Mouse (Mus musculus) gastrocnemius, postnatal 36 days (tissue): ENCODE results near the gene Bglap. TPM values are rescaled to one million over a fixed set of nuclear protein-coding genes. Genes with fewer than 3 reads are reported as not detected.

Source experiments
- DNase-seq, 2 experiments: peaks; one replicate each; pipeline ENCODE4 v3.0.0; 2022
- intact Hi-C: fragments of 180-260 bp; cut with DNase I; formaldehyde crosslinking; loops from one replicate; pipeline ENCODE4 v1.15.1; 2025
- total RNA-seq, 2 experiments: library from RNA; stranded (reverse); gene quantifications; 2 replicates each; pipeline ENCODE4 v1.2.3; 2021

The Bglap gene
- total RNA-seq, 2 experiments from 2014 or later = not detected

DNA sequence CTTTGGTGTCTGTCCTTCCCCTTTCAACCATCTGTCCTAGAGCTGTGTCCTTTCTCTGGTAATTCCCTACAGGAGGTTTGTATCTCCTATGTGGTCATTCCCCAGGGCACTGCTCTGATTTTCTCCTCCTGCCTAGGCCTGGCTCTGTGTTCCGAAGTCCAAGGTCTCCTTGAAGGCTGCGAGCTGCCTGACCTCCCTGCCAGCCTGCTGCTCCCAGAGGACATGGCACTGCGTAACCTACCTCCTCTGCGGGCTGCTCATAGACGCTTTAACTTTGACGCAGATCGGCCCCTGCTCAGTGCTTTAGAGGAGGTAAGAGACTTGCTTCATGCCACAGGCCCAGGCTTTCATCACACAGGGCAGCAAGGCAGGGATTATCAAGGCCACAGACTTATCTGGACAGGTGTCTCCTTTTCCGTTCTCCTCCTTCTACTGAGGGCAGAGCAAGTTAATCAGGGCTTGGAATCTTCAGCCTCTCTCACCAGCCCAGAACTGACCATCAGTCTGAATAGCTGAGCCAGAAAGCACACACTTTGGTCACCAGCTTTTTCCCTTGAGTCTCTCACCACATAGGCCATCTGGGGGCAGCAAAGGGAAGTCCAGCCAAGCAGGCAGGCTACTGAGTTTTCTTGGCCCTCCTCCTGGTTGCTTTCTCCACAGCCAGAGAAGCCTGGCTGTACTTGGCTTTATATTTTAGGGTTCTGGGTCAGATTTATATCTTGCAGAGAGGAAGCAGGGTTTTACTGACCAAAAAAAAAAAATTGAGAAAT, 29.7 kb downstream of the Bglap start:
- intact Hi-C loops = no loop called here

DNA sequence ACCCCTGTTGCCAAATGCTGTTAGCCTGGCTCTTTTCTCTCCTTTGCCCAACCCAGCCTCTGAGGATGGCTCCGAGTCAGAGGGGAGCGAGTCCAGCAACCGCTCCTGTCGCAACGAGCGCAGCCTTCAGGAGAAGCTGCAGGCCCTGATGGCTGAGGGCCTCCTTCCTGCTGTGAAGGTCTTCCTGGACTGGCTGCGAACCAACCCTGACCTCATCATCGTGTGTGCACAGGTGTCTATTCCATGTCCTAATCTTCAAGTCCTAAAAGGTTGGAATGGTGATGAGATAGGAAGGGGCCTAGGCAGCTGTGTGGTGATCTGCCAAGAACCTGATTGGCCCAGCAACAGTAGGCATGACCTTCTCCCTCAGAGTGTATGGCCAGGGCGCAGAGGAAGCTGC, 31.4 kb downstream of the Bglap start:
- intact Hi-C loops = no loop called here
- no peak for DNase-seq

More for the DNA sequence above, 29.7 kb downstream of the Bglap start:
- no peak for DNase-seq

DNA sequence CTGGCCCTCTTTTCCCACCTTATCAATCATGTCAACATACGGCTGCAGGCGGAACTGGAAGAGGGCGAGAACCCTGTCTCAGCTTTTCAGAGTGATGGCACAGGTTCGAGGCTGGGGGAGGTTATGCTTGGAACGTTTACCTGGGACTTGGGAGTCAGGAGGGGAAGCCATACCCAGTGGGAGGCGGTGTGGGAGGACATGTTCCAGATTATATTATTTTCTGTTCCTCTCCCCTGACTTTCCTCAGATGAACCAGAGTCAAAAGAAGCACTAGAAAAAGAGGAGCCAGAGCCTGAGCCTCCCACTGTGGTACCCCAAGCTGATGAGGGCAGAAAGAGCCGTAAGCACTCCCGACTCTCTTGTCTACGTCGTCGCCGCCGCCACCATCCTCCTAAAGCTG, 33.5 kb downstream of the Bglap start:
- intact Hi-C loops = no loop called here
- DNase-seq = no peak

DNA sequence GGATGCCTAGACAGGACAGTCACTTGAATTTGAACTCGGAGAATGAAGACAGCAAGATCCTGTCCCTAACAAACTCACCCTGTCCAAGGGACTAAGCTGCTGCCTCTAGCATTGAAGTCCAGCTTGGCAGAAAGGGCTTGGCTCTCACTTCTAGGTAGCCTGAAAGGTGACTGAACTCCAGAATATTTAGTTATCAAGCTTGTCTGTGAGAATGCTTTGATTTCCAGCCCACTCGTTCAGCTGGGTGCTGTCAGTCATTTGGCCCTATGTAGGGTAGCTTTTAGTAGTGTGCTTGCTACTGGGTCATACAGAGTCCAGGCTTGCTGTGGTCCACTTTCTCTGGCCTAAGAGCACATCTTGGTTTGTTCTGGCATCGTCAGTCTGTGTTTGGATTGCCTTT, 45.3 kb downstream of the Bglap start:
- DNase-seq = no peak
- intact Hi-C loops = no loop called here

DNA sequence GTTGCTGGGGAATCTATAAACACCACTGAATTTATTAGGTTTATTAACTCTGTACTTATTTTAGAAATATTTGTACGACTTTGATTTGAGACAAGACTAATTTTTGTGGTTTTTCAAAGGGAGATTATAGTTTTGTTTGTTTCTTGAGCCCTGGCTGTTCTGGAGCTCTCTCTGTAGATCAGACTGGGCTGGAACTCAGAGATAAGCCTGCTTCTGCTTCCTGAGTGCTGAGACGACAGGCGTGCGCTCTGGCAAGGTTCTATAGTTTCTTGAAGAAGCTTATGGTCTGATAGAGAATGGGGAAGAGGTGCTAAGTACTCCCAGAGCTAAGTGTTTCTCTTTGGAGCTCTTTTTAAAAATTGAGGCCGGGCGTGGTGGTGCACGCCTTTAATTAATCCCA, 45.9 kb downstream of the Bglap start:
- intact Hi-C loops = no loop called here
- no peak for DNase-seq

DNA sequence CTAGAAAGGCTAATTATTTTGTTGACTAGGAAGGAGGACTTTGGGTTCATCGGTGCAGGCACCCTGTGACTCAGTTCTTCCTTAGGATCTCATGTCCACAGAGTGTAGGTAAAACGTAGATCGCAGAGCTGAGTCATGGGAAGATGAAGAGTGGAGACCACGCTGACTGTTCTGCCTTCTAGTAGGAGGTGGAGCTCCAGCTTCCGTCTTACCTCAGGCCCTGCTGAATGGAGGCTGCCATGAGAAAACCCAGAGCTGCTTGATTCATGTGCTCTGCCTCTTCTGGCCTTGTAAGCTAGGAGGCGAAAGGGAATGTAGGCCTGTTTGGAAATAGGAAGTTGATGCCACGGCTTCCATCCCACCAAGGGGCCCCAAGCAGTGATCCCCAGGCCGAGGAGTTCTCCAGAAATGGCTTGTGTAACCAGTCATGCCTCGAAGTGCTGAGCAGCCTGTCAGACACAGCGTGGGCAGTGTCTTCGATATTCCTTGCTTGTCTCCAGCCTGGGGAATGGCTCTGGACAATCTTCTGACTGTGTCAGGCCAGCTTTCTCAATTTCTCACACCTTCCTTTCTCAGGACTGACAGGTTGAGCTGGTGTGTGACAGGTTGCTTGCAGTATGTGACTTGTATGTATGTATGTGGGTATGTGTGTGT, 46.8 kb downstream of the Bglap start:
- intact Hi-C loops = no loop called here

DNA sequence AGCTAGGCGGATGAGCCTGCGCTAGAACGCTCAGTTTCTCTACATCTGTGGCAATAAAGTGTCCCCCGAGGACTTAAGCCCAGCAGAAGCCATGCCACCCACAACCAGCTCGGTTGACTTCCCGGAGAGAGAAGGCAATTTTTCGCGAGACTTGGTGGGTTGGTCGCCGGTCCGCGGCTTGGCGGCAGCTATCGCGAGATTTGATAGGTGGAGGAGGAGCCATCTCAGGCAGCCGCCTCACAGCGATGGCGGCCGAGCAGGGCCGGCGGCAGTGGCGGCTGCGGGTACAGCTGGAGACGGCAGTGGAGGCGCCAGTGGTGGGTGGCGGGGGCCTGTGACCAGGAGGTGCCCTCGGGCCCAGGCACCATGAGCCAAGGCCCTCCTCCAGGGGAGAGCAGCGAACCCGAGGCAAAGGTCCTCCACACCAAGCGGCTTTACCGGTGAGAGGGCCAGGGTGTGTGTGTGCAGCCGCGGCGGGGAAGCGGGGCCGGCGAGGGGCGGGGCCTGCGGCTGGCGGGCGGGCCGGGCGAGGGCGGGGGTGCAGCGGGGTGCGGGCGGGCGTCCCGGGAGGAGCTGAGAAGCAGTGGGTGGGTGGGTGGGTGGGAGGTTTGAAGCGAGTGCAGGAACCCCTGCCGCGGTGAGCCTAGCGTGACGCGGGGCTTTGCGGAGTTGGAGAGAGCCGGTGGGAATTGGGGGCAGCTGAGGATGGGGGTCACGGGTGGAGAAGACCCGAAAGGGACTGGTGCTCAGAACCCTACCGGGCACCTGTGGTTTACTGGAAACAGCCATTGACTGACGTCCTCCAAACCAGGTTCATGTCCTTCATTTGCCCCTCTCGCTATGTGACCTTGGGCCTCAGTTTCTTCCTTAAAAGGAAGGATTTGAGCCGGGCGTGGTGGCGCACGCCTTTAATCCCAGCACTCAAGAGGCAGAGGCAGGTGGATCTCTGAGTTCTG, 47.9 kb downstream of the Bglap start, which contains the start of the genes Tmem79 and Smg5:
Tmem79 (minus strand) TSS at position 91 of the 956 bp plus-strand sequence.
Smg5 (plus strand) TSS at position 203 of the 956 bp plus-strand sequence.
- intact Hi-C loops = no loop called here
- peak; percentile 95 for DNase-seq

More for the DNA sequence above, 46.8 kb downstream of the Bglap start:
- DNase-seq = no peak

DNA sequence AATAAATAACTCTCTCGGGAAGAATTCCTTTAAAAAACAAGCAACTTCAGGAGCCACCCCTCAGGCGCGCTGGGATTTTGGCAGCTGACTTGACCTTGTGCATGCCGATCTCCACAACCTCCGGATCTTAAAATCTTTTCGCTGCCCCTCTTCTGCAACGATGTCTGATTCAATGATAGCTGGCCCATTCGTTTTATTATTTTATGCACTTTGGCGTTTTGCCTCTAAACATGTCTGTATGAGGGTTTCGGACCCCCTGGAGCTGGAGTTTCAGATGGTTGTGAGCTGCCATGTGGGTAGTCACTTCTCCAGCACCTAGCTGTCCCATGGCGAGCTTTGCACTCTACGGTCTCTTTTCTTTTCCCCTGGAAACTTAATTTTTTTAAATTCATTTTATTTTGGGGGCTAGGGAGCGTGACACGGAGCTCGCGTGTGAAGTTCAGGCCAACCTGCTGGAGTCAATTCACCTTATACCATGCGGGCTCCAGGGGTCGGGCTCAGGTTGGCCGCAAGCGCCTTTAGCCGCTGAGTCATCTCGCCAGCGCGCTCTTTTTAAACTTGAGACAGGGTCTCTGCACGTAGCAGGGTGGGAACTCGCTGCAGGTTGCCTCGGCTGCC, 48.7 kb downstream of the Bglap start:
- intact Hi-C loops = no loop called here
- peak in 1 of 2 experiments; percentile 26 for DNase-seq

DNA sequence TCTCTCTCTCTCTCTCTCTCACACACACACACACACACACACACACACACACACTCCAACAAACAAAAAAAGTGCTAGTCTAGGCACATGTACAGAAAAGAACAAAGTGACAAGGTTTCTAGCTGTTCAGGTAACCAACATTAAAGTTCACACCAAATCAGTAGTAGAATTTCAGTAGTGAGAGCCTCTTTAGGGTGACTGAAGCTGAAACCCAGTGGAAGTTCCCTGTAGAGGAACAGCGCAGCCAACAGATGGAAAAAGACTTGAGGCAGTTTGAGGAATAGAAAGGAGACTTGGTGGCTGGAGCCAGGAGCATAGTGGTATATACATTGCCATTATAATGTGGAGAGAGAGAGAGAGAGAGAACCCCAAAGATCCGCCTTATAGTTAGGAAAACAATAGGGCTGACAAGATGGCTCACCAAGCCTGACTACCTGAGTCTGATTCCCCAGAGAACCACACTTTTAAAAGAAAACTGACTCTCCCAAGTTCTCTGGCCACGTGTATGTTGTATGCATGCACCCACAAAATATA, 49.3 kb downstream of the Bglap start:
- intact Hi-C loops = no loop called here
- DNase-seq = no peak

DNA sequence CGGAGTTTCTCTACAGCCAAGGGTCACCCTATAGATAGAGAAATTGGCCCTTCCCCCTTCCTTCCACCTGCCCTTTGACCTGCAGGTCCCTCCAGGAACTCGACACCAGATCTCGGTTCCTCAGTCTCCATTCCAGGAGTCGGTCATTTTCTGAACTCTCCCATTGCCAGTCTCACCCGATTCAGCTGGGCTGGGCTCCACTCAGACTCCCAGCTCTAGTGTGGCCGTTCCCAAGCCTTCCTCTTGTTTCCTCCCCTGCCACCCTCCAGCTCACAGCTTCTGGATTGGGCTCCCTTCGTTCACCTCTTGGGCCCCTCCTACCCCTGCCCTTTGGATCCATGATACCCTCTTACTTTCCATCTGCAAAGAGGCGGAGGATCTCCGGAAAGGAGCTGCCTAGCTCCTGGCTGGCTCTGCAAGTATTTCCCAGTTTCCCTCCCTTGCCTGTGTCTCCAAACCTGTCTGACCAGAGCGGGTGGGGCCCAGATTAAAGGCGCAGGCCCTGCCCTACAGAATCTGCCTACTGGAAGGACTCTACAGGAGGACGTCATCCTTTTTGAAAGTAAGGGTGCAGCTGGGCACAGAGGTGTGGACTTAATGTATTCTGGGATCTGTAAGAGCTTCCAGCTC, 50.1 kb downstream of the Bglap start:
- DNase-seq = no peak
- intact Hi-C loops = no loop called here

Other genes starting within 250 kb of the Bglap start
- gene Mef2d, start 242.1 kb downstream of the Bglap start, total RNA-seq = 100 to 1,000 TPM; 156 to 174 TPM
- gene Rhbg, start 129.8 kb downstream of the Bglap start, total RNA-seq = not detected
- gene Gm38392, start 97.3 kb downstream of the Bglap start, total RNA-seq = under 1 TPM; 0.35 to 0.51 TPM
- 1 to 10 TPM; 4.2 to 5.3 TPM for gene Tsacc, start 87.5 kb downstream of the Bglap start, total RNA-seq
- 10 to 100 TPM; 85.5 to 97.0 TPM for gene Cct3, start 87.3 kb downstream of the Bglap start, total RNA-seq
- 10 to 100 TPM; 34.5 to 45.4 TPM for gene Glmp, start 59.4 kb downstream of the Bglap start, total RNA-seq
- 1 to 10 TPM; 2.0 to 2.4 TPM for gene Tmem79, start 48.3 kb downstream of the Bglap start, total RNA-seq
- gene Smg5, start 48.2 kb downstream of the Bglap start, total RNA-seq = 10 to 100 TPM; 34.8 to 35.8 TPM
- under 1 TPM; 0.26 to 0.42 TPM for gene Paqr6, start 19.9 kb downstream of the Bglap start, total RNA-seq
- gene Bglap3, start 11.7 kb downstream of the Bglap start, total RNA-seq = not detected
- gene Bglap2, start 5.8 kb downstream of the Bglap start, total RNA-seq = not detected
- 10 to 100 TPM; 15.1 to 20.3 TPM for gene Pmf1, start 25.9 kb upstream of the Bglap start, total RNA-seq
- gene Slc25a44, start 40.7 kb upstream of the Bglap start, total RNA-seq = 10 to 100 TPM; 13.0 to 15.6 TPM
- 1 to 10 TPM; 1.2 to 1.4 TPM for gene Sema4a, start 76.7 kb upstream of the Bglap start, total RNA-seq
- 10 to 100 TPM; 75.3 to 79.8 TPM for gene Lmna, start 125.5 kb upstream of the Bglap start, total RNA-seq
- under 1 TPM; 0.17 to 0.33 TPM for gene Mex3a, start 147.9 kb upstream of the Bglap start, total RNA-seq
- not detected for gene Rab25, start 163.8 kb upstream of the Bglap start, total RNA-seq
- gene Lamtor2, start 168.6 kb upstream of the Bglap start, total RNA-seq = 10 to 100 TPM; 70.6 to 76.1 TPM
- 10 to 100 TPM; 73.6 to 77.4 TPM for gene Ubqln4, start 169.3 kb upstream of the Bglap start, total RNA-seq
- 10 to 100 TPM; 46.3 to 51.4 TPM for gene Ssr2, start 191.4 kb upstream of the Bglap start, total RNA-seq
- gene Arhgef2, start 221.5 kb upstream of the Bglap start, total RNA-seq = 10 to 100 TPM; 18.5 to 29.3 TPM